Mouse (Mus musculus) heart, embryonic 15.5 days (tissue): ENCODE data around the gene Gm20812. TPM values are rescaled to one million over a fixed set of nuclear protein-coding genes. Genes with fewer than 3 reads are reported as not detected.
"Not testable (repeated sequence)": the region's sequence is repeated elsewhere in the genome, so short reads cannot be mapped to it uniquely, and the experiment has no call there.

ENCODE experiments used
- ATAC-seq: fragments of 200-750 bp; cut with Nextera tagmentation; replicated peaks from 2 replicates; pipeline ENCODE4 v1.8.0; 2017; ENCODE audit warnings: low read depth, moderate TSS enrichment; ENCODE audit not compliant: insufficient number of reproducible peaks, insufficient read depth, low FRiP score
- H3K27ac ChIP-seq: fragments of 300-500 bp; sonication (generic); 2 replicates; pipeline ENCODE4 v1.5.1; 2015; ENCODE audit warnings: mild to moderate bottlenecking, inconsistent platforms
- H3K27me3 ChIP-seq: fragments of 300-500 bp; sonication (generic); 2 replicates; pipeline ENCODE4 v1.6.1; 2015; ENCODE audit warnings: inconsistent platforms
- H3K36me3 ChIP-seq: fragments of 300-500 bp; sonication (generic); 2 replicates; pipeline ENCODE4 v1.6.1; 2015; ENCODE audit warnings: mild to moderate bottlenecking, inconsistent platforms
- H3K4me1 ChIP-seq: fragments of 300-500 bp; sonication (generic); replicated peaks from 2 replicates; pipeline ENCODE4 v1.6.1; 2015; ENCODE audit warnings: inconsistent platforms
- H3K4me2 ChIP-seq: fragments of 300-500 bp; sonication (generic); 2 replicates; pipeline ENCODE4 v1.6.1; 2015; ENCODE audit warnings: inconsistent platforms, mild to moderate bottlenecking, moderate library complexity
- H3K4me3 ChIP-seq: fragments of 300-500 bp; sonication (generic); 2 replicates; pipeline ENCODE4 v1.5.1; 2015; ENCODE audit warnings: mild to moderate bottlenecking, inconsistent platforms
- H3K9ac ChIP-seq: fragments of 300-500 bp; sonication (generic); 2 replicates; pipeline ENCODE4 v1.6.1; 2015; ENCODE audit warnings: mild to moderate bottlenecking, inconsistent platforms
- H3K9me3 ChIP-seq: fragments of 300-500 bp; sonication (generic); replicated peaks from 2 replicates; pipeline ENCODE4 v1.6.1; 2016; ENCODE audit warnings: inconsistent platforms
- WGBS: fragments of 180-500 bp; shearing (Covaris S2); methylation state at CpG from one replicate; pipeline ENCODE4 v1.1.7; 2015; ENCODE audit warnings: mixed read lengths; 5-methylcytosine and 5-hydroxymethylcytosine counted together
- polyA plus RNA-seq: library from polyadenylated mRNA; unstranded; fragments of >200 nt; fragmentation: Nextera tagmentation; extraction: Ambion mirVana; gene quantifications from 2 replicates; pipeline ENCODE4 v1.2.1, GENCODE M21; 2015

The Gm20812 gene
- polyA plus RNA-seq: not detected in 2 replicates

- H3K27ac ChIP-seq, H3K9ac ChIP-seq, H3K4me3 ChIP-seq, H3K9me3 ChIP-seq, ATAC-seq, H3K4me2 ChIP-seq, H3K4me1 ChIP-seq, H3K36me3 ChIP-seq, H3K27me3 ChIP-seq: not testable (repeated sequence)
- no CpG with 5 or more reads among the region's 3 CpGs for WGBS
Measured at GRCm38 (mm10) chrY:12381681-12382080, at the start of gene Gm20812. Gene Gm20812, plus strand, starts transcription at chrY:12381981.

Other genes with a start within 250 kb of the Gm20812 start
- not detected in 2 replicates for gene Gm29554, start 108.0 kb upstream of the Gm20812 start, polyA plus RNA-seq